Mouse (Mus musculus): ENCODE data around the gene Gm5485.

GRCm38 (mm10) chr16:48383582-48384257, 28.5 kb downstream of the Gm5485 start:
- TF ChIP-seq CTCF (IDR thresholded peaks at IDR 0.05; ENCODE audit: extremely low read depth, insufficient read length, insufficient replicate concordance, low read depth, low read length), result no peak
- no peak for TF ChIP-seq POLR2A (IDR thresholded peaks at IDR 0.05; ENCODE audit: low read depth, low read length)
